Mouse (Mus musculus) midbrain, embryonic 15.5 days (tissue): ENCODE data around the gene Fblim1. TPM values are rescaled to one million over a fixed set of nuclear protein-coding genes. Genes with fewer than 3 reads are reported as not detected.

Experiments used
- ATAC-seq: fragments of 200-750 bp; cut with Nextera tagmentation; replicated peaks from 2 replicates; pipeline ENCODE4 v1.8.0; 2017; ENCODE audit warnings: moderate TSS enrichment
- H3K27ac ChIP-seq: fragments of 300-500 bp; sonication (generic); 2 replicates; pipeline ENCODE4 v1.5.1; 2015; ENCODE audit warnings: mild to moderate bottlenecking, inconsistent platforms
- H3K27me3 ChIP-seq: fragments of 300-500 bp; sonication (generic); replicated peaks from 2 replicates; pipeline ENCODE4 v1.6.1; 2015; ENCODE audit warnings: inconsistent platforms
- H3K36me3 ChIP-seq: fragments of 300-500 bp; sonication (generic); replicated peaks from 2 replicates; pipeline ENCODE4 v1.6.1; 2015; ENCODE audit warnings: inconsistent platforms
- H3K4me1 ChIP-seq: fragments of 300-500 bp; sonication (generic); 2 replicates; pipeline ENCODE4 v1.6.1; 2015; ENCODE audit warnings: inconsistent platforms
- H3K4me2 ChIP-seq: fragments of 300-500 bp; sonication (generic); 2 replicates; pipeline ENCODE4 v1.6.1; 2015; ENCODE audit warnings: inconsistent platforms, mild to moderate bottlenecking, moderate library complexity
- H3K4me3 ChIP-seq: fragments of 300-500 bp; sonication (generic); 2 replicates; pipeline ENCODE4 v1.5.1; 2015; ENCODE audit warnings: mild to moderate bottlenecking, inconsistent platforms
- H3K9ac ChIP-seq: fragments of 300-500 bp; sonication (generic); 2 replicates; pipeline ENCODE4 v1.6.1; 2015; ENCODE audit warnings: mild to moderate bottlenecking, inconsistent platforms
- H3K9me3 ChIP-seq: fragments of 300-500 bp; sonication (generic); 2 replicates; pipeline ENCODE4 v1.6.1; 2016; ENCODE audit warnings: inconsistent platforms
- WGBS: fragments of 180-500 bp; shearing (Covaris S2); methylation state at CpG from one replicate; pipeline ENCODE4 v1.1.7; 2015; ENCODE audit warnings: mixed read lengths; 5-methylcytosine and 5-hydroxymethylcytosine counted together
- polyA plus RNA-seq: library from polyadenylated mRNA; unstranded; fragments of >200 nt; fragmentation: Nextera tagmentation; extraction: Ambion mirVana; gene quantifications from 2 replicates; pipeline ENCODE4 v1.2.1, GENCODE M21; 2015

Fblim1 gene
- polyA plus RNA-seq, 1 experiment from 2014 or later: 41.0 TPM

GRCm38 (mm10) chr4:141595138-141595537 is 10.8 kb downstream of the Fblim1 start:
- Histone ChIP-seq H3K4me2 (no peak overlapping the region), H3K36me3 (0 out of 2 replicates have a peak, but pooled peaks cover 6% of the 10 kb centered on the region), H3K27me3 (no peaks in the 10 kb centered on the region), H3K9ac (no peak overlapping the region), H3K4me3 (no peak overlapping the region), H3K27ac (no peak overlapping the region), H3K9me3 (no peaks in the 10 kb centered on the region), H3K4me1 (peaks cover 18% of the 10 kb centered on the region)
- no peak for ATAC-seq
- WGBS: 91% methylated on average over 11 of the region's 11 CpGs

GRCm38 (mm10) chr4:141591547-141591946 is 14.3 kb downstream of the Fblim1 start:
- no peaks in the 10 kb centered on the region for H3K4me1 ChIP-seq
- no peak for ATAC-seq

DNA sequence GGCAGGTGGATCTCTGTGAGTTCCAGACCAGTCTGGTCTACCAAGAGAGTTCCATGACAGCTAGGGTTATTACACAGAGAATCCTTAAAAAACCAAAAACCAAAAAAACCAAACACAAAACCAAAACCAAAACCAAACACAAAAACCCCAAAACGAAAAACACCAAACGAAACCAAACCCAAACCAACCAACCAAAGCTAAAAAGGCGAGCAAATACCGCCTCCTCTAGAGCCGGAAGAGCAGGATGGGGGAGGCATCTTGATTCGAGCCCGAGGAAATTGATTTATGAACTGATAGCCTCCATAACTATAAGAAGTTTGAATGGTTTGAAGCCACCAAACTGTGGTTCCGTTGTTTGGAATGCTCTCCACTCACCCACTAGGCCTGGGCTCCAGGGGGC is 22.0 kb downstream of the Fblim1 start:
- 92% methylated on average over 8 of the region's 8 CpGs for WGBS
- H3K9me3 ChIP-seq: no peaks in the 10 kb centered on the region
- H3K9ac ChIP-seq: no peak overlapping the region
- no peak for ATAC-seq
- no peak overlapping the region for H3K27ac ChIP-seq
- H3K4me2 ChIP-seq: no peak overlapping the region
- H3K36me3 ChIP-seq: no peaks in the 10 kb centered on the region
- H3K4me3 ChIP-seq: no peak overlapping the region
- H3K4me1 ChIP-seq: no peaks in the 10 kb centered on the region
- H3K27me3 ChIP-seq: no peaks in the 10 kb centered on the region

More at GRCm38 (mm10) chr4:141591547-141591946, 14.3 kb downstream of the Fblim1 start:
- no peaks in the 10 kb centered on the region for H3K27me3 ChIP-seq
- no peaks in the 10 kb centered on the region for H3K9me3 ChIP-seq
- 23% methylated on average over 3 of the region's 3 CpGs for WGBS
- no peak overlapping the region for H3K27ac ChIP-seq
- H3K36me3 ChIP-seq: 0 out of 2 replicates have a peak, but pooled peaks cover 6% of the 10 kb centered on the region
- H3K4me2 ChIP-seq: no peak overlapping the region
- no peak overlapping the region for H3K4me3 ChIP-seq
- no peak overlapping the region for H3K9ac ChIP-seq

DNA sequence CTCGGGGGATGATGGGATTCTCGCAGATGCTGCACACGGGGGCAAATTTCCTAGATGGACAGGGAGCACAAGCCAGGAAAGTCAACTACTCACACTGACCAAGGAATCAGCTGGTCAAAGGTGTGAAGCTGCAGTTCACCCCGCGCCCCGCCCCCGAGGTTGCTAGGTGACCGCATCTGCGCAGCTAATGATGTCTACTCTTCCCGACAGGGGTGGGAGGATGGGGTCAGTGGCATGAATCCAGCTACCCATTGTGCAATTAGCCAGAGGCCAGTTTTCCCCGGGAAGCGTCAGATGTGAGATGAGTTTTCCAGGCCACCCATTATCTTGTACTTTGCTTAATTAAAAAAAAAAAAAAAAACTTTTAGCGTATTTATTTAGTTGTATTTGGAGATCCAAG is 24.8 kb downstream of the Fblim1 start:
- Histone ChIP-seq H3K9ac (no peak overlapping the region), H3K36me3 (no peaks in the 10 kb centered on the region), H3K27ac (no peak overlapping the region), H3K9me3 (no peaks in the 10 kb centered on the region), H3K4me3 (no peak overlapping the region), H3K27me3 (no peaks in the 10 kb centered on the region), H3K4me2 (no peak overlapping the region), H3K4me1 (no peaks in the 10 kb centered on the region)
- 78% methylated on average over 13 of the region's 13 CpGs for WGBS
- ATAC-seq: no peak

DNA sequence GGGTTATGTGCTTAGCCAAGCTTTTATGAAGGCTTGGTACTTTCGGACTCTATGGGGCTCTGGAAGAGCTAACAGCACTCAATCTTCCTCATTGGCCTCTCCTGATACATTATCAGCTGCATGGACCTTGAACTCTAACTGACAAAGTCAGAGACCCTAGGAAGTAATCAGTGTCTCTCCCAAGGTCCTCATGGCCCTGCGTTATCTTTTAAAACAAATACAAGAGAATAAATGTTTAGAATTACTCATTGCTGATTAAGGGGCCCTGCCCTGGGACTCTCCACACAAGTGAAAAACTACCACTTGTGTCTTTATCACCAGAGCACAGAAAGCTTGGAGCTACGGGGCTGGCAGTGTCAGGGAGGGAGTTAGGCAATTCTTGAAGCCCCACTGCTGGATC is 27.1 kb downstream of the Fblim1 start:
- no peaks in the 10 kb centered on the region for H3K36me3 ChIP-seq
- no peak overlapping the region for H3K27ac ChIP-seq
- ATAC-seq: no peak
- H3K4me3 ChIP-seq: no peak overlapping the region
- no peaks in the 10 kb centered on the region for H3K9me3 ChIP-seq
- no peak overlapping the region for H3K9ac ChIP-seq
- H3K4me2 ChIP-seq: no peak overlapping the region
- 0 out of 2 replicates have a peak, but pooled peaks cover 3% of the 10 kb centered on the region for H3K4me1 ChIP-seq
- H3K27me3 ChIP-seq: no peaks in the 10 kb centered on the region
- WGBS: 78% methylated on average over 3 of the region's 3 CpGs

DNA sequence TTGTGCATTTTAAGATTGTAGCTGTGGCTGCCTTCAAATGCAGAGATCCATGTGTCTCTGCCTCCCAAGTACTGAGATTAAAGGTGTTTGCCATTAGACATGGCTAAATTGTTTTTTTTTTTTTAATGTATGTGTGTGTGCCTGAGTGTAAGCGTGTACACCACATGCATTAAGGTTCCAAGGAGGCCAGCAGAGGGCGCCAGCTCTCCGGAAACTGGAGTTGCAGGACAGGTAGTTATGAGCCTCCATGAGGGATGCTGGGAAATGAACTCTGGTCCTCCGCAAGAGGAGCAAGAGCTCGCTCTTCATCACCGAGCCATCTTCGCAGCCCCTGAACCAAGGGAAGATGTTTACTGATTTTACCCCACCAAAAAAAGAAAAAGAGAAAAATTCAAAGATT is 29.0 kb downstream of the Fblim1 start:
- no peaks in the 10 kb centered on the region for H3K27me3 ChIP-seq
- WGBS: 95% methylated on average over 7 of the region's 7 CpGs

DNA sequence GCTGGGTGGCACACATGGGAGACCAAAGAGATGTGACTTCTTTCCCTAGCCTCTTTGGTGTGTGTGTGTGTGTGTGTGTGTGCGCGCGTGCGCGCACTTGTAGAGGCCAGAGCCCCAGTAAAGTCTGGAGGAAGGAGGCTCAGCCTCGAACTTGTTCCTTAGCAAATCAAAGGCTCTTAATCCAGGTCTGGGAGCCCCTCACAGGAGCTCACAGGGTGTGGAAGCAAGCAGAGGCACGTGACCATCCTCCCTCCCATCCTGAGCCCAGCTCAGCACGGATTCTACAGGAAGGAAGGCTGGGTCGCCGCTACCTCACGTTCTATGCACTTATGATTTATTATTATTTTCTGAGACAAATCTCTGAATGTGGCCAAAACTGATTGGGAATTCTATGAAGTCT is 29.5 kb downstream of the Fblim1 start:
- no peak overlapping the region for H3K4me2 ChIP-seq
- H3K27ac ChIP-seq: no peak overlapping the region
- 0 out of 2 replicates have a peak, but pooled peaks cover 3% of the 10 kb centered on the region for H3K4me1 ChIP-seq
- H3K27me3 ChIP-seq: no peaks in the 10 kb centered on the region
- no peaks in the 10 kb centered on the region for H3K9me3 ChIP-seq
- H3K36me3 ChIP-seq: no peaks in the 10 kb centered on the region
- 89% methylated on average over 11 of the region's 11 CpGs for WGBS
- H3K9ac ChIP-seq: no peak overlapping the region
- H3K4me3 ChIP-seq: no peak overlapping the region
- no peak for ATAC-seq

More for the DNA sequence above, 29.0 kb downstream of the Fblim1 start:
- Histone ChIP-seq H3K9ac (no peak overlapping the region), H3K9me3 (no peaks in the 10 kb centered on the region), H3K4me3 (no peak overlapping the region), H3K4me2 (no peak overlapping the region), H3K27ac (no peak overlapping the region), H3K4me1 (0 out of 2 replicates have a peak, but pooled peaks cover 3% of the 10 kb centered on the region), H3K36me3 (no peaks in the 10 kb centered on the region)
- ATAC-seq: no peak

- Histone ChIP-seq H3K36me3 (no peaks in the 10 kb centered on the region), H3K27ac (no peak overlapping the region), H3K4me1 (0 out of 2 replicates have a peak, but pooled peaks cover 3% of the 10 kb centered on the region), H3K9me3 (no peaks in the 10 kb centered on the region), H3K4me3 (no peak overlapping the region), H3K27me3 (no peaks in the 10 kb centered on the region), H3K4me2 (no peak overlapping the region), H3K9ac (no peak overlapping the region)
- 41% methylated on average over 27 of the region's 27 CpGs for WGBS
- peak; percentile 70 for ATAC-seq
Measured at GRCm38 (mm10) chr4:141574789-141575702, 30.9 kb downstream of the Fblim1 start.

GRCm38 (mm10) chr4:141573359-141573966 is 32.4 kb downstream of the Fblim1 start:
- WGBS: 78% methylated on average over 6 of the region's 6 CpGs
- no peak overlapping the region for H3K4me3 ChIP-seq

GRCm38 (mm10) chr4:141572668-141573358 is 33.1 kb downstream of the Fblim1 start:
- Histone ChIP-seq H3K36me3 (no peaks in the 10 kb centered on the region), H3K27ac (no peak overlapping the region), H3K4me2 (no peak overlapping the region), H3K4me1 (0 out of 2 replicates have a peak, but pooled peaks cover 3% of the 10 kb centered on the region), H3K9me3 (no peaks in the 10 kb centered on the region), H3K27me3 (no peaks in the 10 kb centered on the region), H3K9ac (no peak overlapping the region), H3K4me3 (no peak overlapping the region)
- no peak for ATAC-seq
- WGBS: 81% methylated on average over 7 of the region's 7 CpGs

More at GRCm38 (mm10) chr4:141573359-141573966, 32.4 kb downstream of the Fblim1 start:
- no peak for ATAC-seq
- Histone ChIP-seq H3K9ac (no peak overlapping the region), H3K27me3 (no peaks in the 10 kb centered on the region), H3K27ac (no peak overlapping the region), H3K4me1 (0 out of 2 replicates have a peak, but pooled peaks cover 3% of the 10 kb centered on the region), H3K9me3 (no peaks in the 10 kb centered on the region), H3K36me3 (no peaks in the 10 kb centered on the region), H3K4me2 (no peak overlapping the region)

DNA sequence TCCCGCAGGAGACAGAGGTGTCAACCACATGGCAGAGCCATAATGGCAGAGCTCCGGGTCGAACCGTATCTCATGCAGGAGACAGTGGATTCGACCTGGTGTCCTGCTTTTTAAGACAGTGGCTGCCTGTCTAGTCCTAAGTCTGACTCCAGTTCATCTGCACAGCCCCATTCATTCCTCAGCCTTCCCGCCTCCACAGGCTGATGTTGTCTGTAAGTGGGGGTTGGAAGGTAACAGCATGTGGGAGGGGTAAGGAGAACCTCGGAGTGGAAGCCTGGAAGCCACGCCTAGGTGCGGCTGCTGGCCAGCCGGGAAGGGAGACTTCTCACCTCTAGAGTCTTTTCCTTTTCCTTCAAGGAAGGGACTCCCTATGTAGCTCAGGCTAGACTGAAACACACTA is 34.0 kb downstream of the Fblim1 start:
- Histone ChIP-seq H3K4me1 (0 out of 2 replicates have a peak, but pooled peaks cover 3% of the 10 kb centered on the region), H3K9me3 (no peaks in the 10 kb centered on the region), H3K4me3 (no peak overlapping the region), H3K4me2 (no peak overlapping the region), H3K27ac (no peak overlapping the region), H3K27me3 (no peaks in the 10 kb centered on the region), H3K9ac (no peak overlapping the region), H3K36me3 (no peaks in the 10 kb centered on the region)
- WGBS: 82% methylated on average over 10 of the region's 10 CpGs
- no peak for ATAC-seq

DNA sequence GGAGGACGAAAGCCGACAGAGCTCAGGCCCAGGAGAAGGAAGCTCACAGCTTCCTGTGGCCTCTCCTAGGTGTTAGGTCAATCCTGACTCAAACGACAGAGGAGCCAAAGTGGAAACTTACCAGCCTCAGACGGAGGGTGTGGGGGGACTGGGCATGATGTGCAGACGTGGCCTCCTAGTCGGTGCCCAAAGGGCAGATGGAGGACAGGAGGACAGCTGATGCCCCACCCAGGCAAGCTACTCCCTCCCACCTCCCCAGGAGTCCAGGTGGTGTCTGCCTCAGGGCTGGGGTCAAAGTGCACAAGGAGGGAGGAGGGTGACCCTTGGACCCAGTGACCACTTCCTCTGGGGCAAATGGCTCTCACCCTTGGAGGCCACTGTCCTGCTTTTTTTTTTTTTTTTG is 34.6 kb downstream of the Fblim1 start:
- 0 out of 2 replicates have a peak, but pooled peaks cover 3% of the 10 kb centered on the region for H3K4me1 ChIP-seq
- no peaks in the 10 kb centered on the region for H3K9me3 ChIP-seq
- H3K4me3 ChIP-seq: no peak overlapping the region
- H3K4me2 ChIP-seq: no peak overlapping the region
- no peak overlapping the region for H3K9ac ChIP-seq
- WGBS: 77% methylated on average over 6 of the region's 6 CpGs
- no peak for ATAC-seq
- no peaks in the 10 kb centered on the region for H3K36me3 ChIP-seq
- H3K27me3 ChIP-seq: no peaks in the 10 kb centered on the region
- no peak overlapping the region for H3K27ac ChIP-seq
